Mouse (Mus musculus) spleen, postnatal 14 days (tissue): Measurements from ENCODE around the gene Olfr547.

Experiments
- DNase-seq, 2 experiments: peaks; one replicate each; pipeline ENCODE4 v3.0.0; 2021 to 2022; ENCODE audit warnings: low spot score in 2 of 2

Gene Olfr547

DNA sequence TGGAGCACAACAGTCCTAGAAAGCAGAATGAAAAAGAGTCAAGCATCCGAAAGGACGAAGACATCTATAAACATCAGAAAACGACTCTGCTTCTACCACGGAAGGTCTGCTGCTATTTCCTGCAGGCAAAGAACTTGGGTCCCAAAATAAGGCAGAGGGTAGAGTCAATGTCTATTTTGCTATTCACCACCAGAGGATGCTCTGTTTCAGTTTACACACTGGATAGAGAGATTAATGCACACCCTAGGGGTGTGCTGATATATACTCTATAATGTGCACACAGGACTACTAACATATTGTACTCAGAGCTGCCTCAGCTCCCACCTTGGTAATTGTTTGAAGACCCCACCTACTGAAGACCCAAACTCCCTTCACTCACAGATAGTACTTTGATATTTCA is 31.7 kb downstream of the Olfr547 start:
- DNase-seq: no peak

DNA sequence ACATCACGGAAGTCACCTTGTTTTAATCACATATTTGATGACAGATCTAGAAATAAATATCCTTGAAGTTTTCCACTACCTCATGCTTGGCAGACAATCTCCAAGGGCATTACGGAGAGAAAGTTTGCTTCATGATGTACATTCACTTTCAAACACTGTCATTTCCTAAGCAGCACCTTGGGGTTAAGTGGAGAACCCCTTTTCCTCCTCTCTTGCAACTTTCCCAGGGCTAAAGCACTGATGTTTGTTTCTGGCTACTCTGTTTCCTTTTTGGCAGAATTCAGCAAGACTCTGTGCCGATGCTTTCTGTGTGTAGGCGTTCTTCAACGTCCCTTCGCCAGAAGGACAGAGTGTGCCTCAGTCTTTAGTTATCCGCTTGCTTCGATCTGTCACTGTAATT is 36.6 kb downstream of the Olfr547 start, which contains the start of gene Olfr550:
TSS of gene Olfr550 (plus strand) at position 301 of the 400 bp plus-strand sequence.
- DNase-seq: no peak

DNA sequence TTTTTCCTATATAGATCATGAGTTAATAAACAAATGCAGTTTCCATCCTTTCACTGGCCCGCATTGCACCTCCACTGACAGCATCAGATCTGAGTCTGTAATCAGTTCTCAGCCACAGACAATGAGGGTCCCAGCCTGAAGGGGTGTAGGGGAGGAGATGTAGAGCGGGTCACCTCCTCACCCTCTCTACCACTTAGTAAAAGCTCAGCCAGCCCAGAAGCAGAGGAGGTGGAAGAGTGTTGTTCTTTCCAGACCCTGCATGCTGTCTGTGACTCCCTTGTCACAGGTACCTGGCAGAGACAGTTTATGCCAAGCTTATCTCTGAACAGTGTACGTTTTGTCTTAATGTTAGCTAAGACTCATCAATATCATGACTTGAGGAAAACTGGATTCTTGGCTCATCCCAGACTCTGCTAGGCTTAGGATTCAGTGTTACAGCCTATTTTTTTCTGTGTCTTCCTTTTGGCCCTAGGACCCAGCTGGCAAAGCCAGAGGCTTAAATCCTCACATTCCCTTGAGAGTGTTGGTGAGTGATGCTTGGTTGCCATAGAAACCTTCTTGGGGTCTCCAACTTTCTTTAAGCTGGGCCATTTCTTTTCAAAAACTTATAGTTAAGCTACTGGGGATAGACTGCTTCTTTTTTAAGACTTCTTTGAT is 38.8 kb downstream of the Olfr547 start:
- no peak for DNase-seq

DNA sequence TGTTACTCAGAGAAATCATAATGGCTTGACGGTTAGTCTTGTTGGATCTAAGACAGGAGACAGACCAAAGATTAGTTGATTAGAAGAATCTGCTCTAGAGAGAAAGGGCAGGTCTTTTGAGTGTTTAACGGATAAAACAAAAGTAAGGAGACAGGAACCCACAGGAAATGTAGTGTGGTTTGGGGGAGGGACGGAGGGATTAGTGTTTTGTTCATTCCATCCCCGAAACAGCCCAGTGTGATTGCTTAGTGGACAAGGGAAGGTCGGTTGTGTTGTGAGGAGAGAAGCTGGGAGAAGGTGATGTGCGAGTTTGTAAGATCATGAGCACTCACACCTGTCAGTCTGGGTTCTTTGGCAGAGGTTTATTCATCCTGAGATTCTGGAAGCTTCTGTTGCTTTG is 41.4 kb downstream of the Olfr547 start:
- DNase-seq: no peak
